Comparison of ENCODE assay signal across 9 mouse cellular contexts in genomic region chr13:56609103-56609856, GRCm38 (mm10). TPM values are rescaled to one million over a fixed set of nuclear protein-coding genes. Genes with fewer than 3 reads are reported as not detected.
DNase-seq lines count a peak whose midpoint lies in the region; ATAC-seq and TF ChIP-seq lines count a peak whose summit lies in the region.
"Had no signal": no experiment of that assay in that cellular context is flagged by ENCODE, and none has a peak within 500 bp of the region (broad histone marks: within the 10 kb centered on the region; RNA-seq: fewer than 3 reads in every experiment).

Gene Tgfbi (plus strand): TSS chr13:56609523.

- DNase-seq in layer of hippocampus, adult 2 months (ENCODE audit: low spot score in 2 of 2): no peak
- no peak for DNase-seq in layer of hippocampus, postnatal 36 days
- peak; percentile 73 for DNase-seq in gastrocnemius, postnatal 14 days
- no peak for DNase-seq in midbrain, postnatal 0 days (ENCODE audit: low spot score)
- DNase-seq in urinary bladder, postnatal 14 days (ENCODE audit: low spot score): peak; percentile 62

- no peak within 1 kb of the TSS; the same call in 1 of the 2 replicates for H3K27ac ChIP-seq in layer of hippocampus, adult 2 months
- peak within 1 kb of the TSS; percentile 11; the same call in 1 of the 2 replicates for H3K27ac ChIP-seq in brown adipose tissue, adult 24 weeks (replicated peaks; ENCODE audit: low read depth, low read length)
- no peak within 1 kb of the TSS for H3K27ac ChIP-seq in hindbrain, embryonic 15.5 days (replicated peaks)
- no peak within 1 kb of the TSS for H3K27ac ChIP-seq in liver, embryonic 12.5 days
- H3K27ac ChIP-seq in midbrain, postnatal 0 days (ENCODE audit: low read depth, low read length): no peak within 1 kb of the TSS

- WGBS in hindbrain, embryonic 15.5 days: 4% methylated on average over 30 of the region's 36 CpGs
- WGBS in liver, embryonic 12.5 days (ENCODE audit: insufficient replicate concordance): 3% methylated on average over 33 of the region's 36 CpGs
- 4% methylated on average over 36 of the region's 36 CpGs for WGBS in midbrain, postnatal 0 days

- H3K27me3 ChIP-seq in hindbrain, embryonic 15.5 days: peaks cover 33% of the 10 kb centered on the region
- peaks cover 55% of the 10 kb centered on the region for H3K27me3 ChIP-seq in liver, embryonic 12.5 days (replicated peaks)
- H3K27me3 ChIP-seq in midbrain, postnatal 0 days (ENCODE audit: insufficient read depth, low read length): peaks cover 29% of the 10 kb centered on the region

- intact Hi-C loops in gastrocnemius, postnatal 14 days (cut with DNase I; ENCODE audit: low total_unique reads): no loop called here

- peak; percentile 62; the same call in 1 of the 2 replicates for ATAC-seq in hindbrain, embryonic 15.5 days (ENCODE audit: low FRiP score, low read depth)
- 0 out of 2 replicates have a peak, but pooled peaks have one; percentile 48 for ATAC-seq in liver, embryonic 12.5 days
- ATAC-seq in midbrain, postnatal 0 days (ENCODE audit: low FRiP score): no peak

- no peaks in the 10 kb centered on the region for H3K9me3 ChIP-seq in hindbrain, embryonic 15.5 days
- no peaks in the 10 kb centered on the region for H3K9me3 ChIP-seq in liver, embryonic 12.5 days (replicated peaks)
- H3K9me3 ChIP-seq in midbrain, postnatal 0 days (ENCODE audit: low read length): no peaks in the 10 kb centered on the region

- TF ChIP-seq CTCF in layer of hippocampus, adult 2 months (conservative IDR thresholded peaks at IDR 0.05): no peak
- no peak for TF ChIP-seq CTCF in midbrain, postnatal 0 days (IDR thresholded peaks at IDR 0.05)

- peak within 1 kb of the TSS; percentile 35 for H3K9ac ChIP-seq in hindbrain, embryonic 15.5 days
- 0 out of 2 replicates have a peak within 1 kb of the TSS, but pooled peaks have one; percentile 22 for H3K9ac ChIP-seq in liver, embryonic 12.5 days
- H3K9ac ChIP-seq in midbrain, postnatal 0 days (replicated peaks; ENCODE audit: low read length, poor library complexity, severe bottlenecking): peak within 1 kb of the TSS; percentile 46

- H3K4me3 ChIP-seq in layer of hippocampus, adult 2 months: peak within 1 kb of the TSS; percentile 50
- H3K4me3 ChIP-seq in brown adipose tissue, adult 24 weeks (ENCODE audit: insufficient read depth, low read depth, low read length): peak within 1 kb of the TSS; percentile 68
- peak within 1 kb of the TSS; percentile 42 for H3K4me3 ChIP-seq in hindbrain, embryonic 15.5 days
- peak within 1 kb of the TSS; percentile 51 for H3K4me3 ChIP-seq in liver, embryonic 12.5 days
- H3K4me3 ChIP-seq in midbrain, postnatal 0 days (ENCODE audit: low read depth, low read length): peak within 1 kb of the TSS; percentile 40

- H3K4me2 ChIP-seq in hindbrain, embryonic 15.5 days: peak within 1 kb of the TSS; percentile 98
- peak within 1 kb of the TSS; percentile 69 for H3K4me2 ChIP-seq in liver, embryonic 12.5 days
- peak within 1 kb of the TSS; percentile 92 for H3K4me2 ChIP-seq in midbrain, postnatal 0 days (ENCODE audit: low read depth, low read length, poor library complexity, severe bottlenecking)

- H3K4me1 ChIP-seq in brown adipose tissue, adult 24 weeks (ENCODE audit: control insufficient read depth, insufficient read depth, insufficient read length, low read length): peaks cover 36% of the 10 kb centered on the region
- H3K4me1 ChIP-seq in hindbrain, embryonic 15.5 days (replicated peaks): peaks cover 33% of the 10 kb centered on the region
- peaks cover 42% of the 10 kb centered on the region for H3K4me1 ChIP-seq in liver, embryonic 12.5 days
- no peaks in the 10 kb centered on the region for H3K4me1 ChIP-seq in midbrain, postnatal 0 days (ENCODE audit: insufficient read depth, low read length)

- no peaks in the 10 kb centered on the region for H3K36me3 ChIP-seq in hindbrain, embryonic 15.5 days
- no peaks in the 10 kb centered on the region for H3K36me3 ChIP-seq in liver, embryonic 12.5 days
- H3K36me3 ChIP-seq in midbrain, postnatal 0 days (ENCODE audit: insufficient read depth, low read length): no peaks in the 10 kb centered on the region

RNA-seq across cellular contexts. Expression of gene Tgfbi, which starts in this region (rescaled TPM):
- total RNA-seq in layer of hippocampus, adult 2 months (2021): 1 to 10 TPM; 3.1 to 3.8 TPM
- total RNA-seq in layer of hippocampus, postnatal 36 days (2021): 1 to 10 TPM; 2.8 to 3.4 TPM
- polyA plus RNA-seq in brown adipose tissue, adult 24 weeks (2012; ENCODE audit: insufficient read depth, insufficient read length, missing spikeins): 17.9 and 18.3 TPM in 2 replicates
- total RNA-seq in gastrocnemius, postnatal 14 days (2021): 10 to 100 TPM; 33.5 to 45.6 TPM
- polyA plus RNA-seq in hindbrain, embryonic 15.5 days (2015; fragmentation: Nextera tagmentation; extraction: Ambion mirVana): 5.6 and 7.7 TPM in 2 replicates
- polyA plus RNA-seq in liver, embryonic 12.5 days (2016; fragmentation: Nextera tagmentation; extraction: Ambion mirVana): 13.4 and 14.0 TPM in 2 replicates
- total RNA-seq in midbrain, postnatal 0 days (2014; rRNA removed): 6.3 and 7.5 TPM in 2 replicates
- polyA plus RNA-seq in midbrain, postnatal 0 days (2015; fragmentation: Nextera tagmentation; extraction: Ambion mirVana): 3.0 and 3.4 TPM in 2 replicates
- total RNA-seq: CH12.LX had no signal

Comparison
In these comparisons a context has a peak if more than half of its experiments do, and no peak if none do; other contexts are left out.
1. DNase-seq: peak in gastrocnemius, postnatal 14 days (single experiment) and urinary bladder, postnatal 14 days (single experiment); none in layer of hippocampus, adult 2 months (0 of 2), layer of hippocampus, postnatal 36 days (0 of 2) and midbrain, postnatal 0 days (single experiment).
2. Peak in every context shown above with its lines, with median percentiles within 50 percentile points of each other: H3K4me3 ChIP-seq, H3K4me2 ChIP-seq and H3K9ac ChIP-seq.